Mouse (Mus musculus) skeletal muscle tissue, postnatal 0 days (tissue): ENCODE results near the gene Olfr1152. TPM values are rescaled to one million over a fixed set of nuclear protein-coding genes. Genes with fewer than 3 reads are reported as not detected.

ENCODE experiments used
- polyA plus RNA-seq: library from polyadenylated mRNA; unstranded; fragments of >200 nt; fragmentation: Nextera tagmentation; extraction: Ambion mirVana; gene quantifications from 2 replicates; pipeline ENCODE4 v1.2.1, GENCODE M21; 2015

Olfr1152 gene
- not detected in 2 replicates for polyA plus RNA-seq

DNA sequence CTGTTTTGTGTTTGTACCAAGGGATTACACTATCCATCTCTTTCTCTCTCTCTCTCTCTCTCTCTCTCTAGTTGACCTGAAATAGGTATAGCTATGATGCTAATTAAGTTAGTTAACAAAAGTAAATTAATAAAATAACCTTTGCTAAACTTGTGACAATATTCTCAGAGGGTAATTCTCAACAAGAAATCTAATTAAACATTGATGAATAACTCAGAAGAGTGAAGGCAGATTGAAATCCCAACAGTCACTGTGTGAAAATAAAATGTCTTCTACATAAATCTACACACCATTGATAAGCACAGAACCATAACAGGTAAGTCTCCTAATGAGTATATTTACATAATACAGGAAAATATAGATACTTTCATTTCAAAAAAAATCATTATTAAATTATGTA, at the start of gene Olfr1152:
Gene Olfr1152 (plus strand): TSS at position 301 of the 400 bp plus-strand sequence.

DNA sequence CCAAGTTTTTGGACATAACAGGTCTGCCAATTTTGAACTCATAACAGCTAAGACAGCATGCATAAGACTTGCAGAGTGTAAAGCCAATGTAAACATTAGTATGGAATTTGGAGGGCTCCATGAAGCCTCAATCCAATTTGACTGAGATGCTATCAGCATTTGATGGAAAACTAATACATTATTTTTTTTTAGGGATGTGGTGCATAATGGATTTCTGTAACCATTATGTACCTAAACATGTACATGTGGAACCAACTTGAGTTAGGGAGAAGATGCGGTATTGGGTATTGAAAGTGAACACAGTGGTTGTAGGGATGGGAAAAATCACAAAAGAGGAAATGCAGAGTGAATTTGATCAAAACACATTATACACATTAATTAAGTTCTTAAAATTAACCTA, 36.1 kb upstream of the Olfr1152 start, which contains the start of gene Olfr1148:
Gene Olfr1148 (plus strand): TSS at position 301 of the 400 bp plus-strand sequence.

GRCm38 (mm10) chr2:87843693-87844092, 22.6 kb upstream of the Olfr1152 start, which contains the start of gene Olfr1150-ps1:
Gene Olfr1150-ps1, plus strand, starts transcription at chr2:87843993.

DNA sequence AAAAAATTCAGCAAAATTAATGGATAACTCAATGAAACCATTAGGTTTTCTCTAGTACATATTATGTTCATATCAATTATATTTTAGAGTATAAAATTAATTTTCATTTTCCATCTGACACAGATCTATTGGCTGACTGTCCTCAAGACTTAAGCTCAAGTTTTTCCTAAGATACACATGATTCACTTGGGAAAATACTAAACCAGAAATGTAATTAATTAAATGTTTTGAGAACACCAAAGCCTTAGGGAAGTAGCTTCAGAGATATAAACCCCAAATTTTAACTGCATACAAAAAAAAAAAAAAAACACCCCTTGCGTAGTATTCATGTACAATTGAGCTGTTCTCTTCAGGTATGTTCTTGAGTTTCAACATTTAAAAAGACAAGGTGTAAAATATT, 10.7 kb upstream of the Olfr1152 start, which contains the start of gene Olfr1151:
Gene Olfr1151 (plus strand): TSS at position 301 of the 400 bp plus-strand sequence.

GRCm38 (mm10) chr2:87894662-87895061, 28.4 kb downstream of the Olfr1152 start, which contains the start of gene Olfr1153:
Gene Olfr1153, plus strand, starts transcription at chr2:87894962.

GRCm38 (mm10) chr2:87905066-87905465, 38.8 kb downstream of the Olfr1152 start, which contains the start of gene Olfr1154:
Gene Olfr1154, minus strand, starts transcription at chr2:87905166.

Other genes with a start within 250 kb of the Olfr1152 start
- not detected in 2 replicates for gene Olfr1131, start 239.4 kb upstream of the Olfr1152 start, polyA plus RNA-seq
- gene Olfr1132, start 229.0 kb upstream of the Olfr1152 start, polyA plus RNA-seq, result not detected in 2 replicates
- gene Olfr1133, start 219.1 kb upstream of the Olfr1152 start, polyA plus RNA-seq, result not detected in 2 replicates
- gene Olfr1134, start 208.0 kb upstream of the Olfr1152 start, polyA plus RNA-seq, result not detected in 2 replicates
- not detected in 2 replicates for gene Olfr1135, start 192.8 kb upstream of the Olfr1152 start, polyA plus RNA-seq
- not detected in 2 replicates for gene Olfr1136, start 172.5 kb upstream of the Olfr1152 start, polyA plus RNA-seq
- gene Olfr1137, start 153.3 kb upstream of the Olfr1152 start, polyA plus RNA-seq, result not detected in 2 replicates
- gene Olfr1138, start 126.5 kb upstream of the Olfr1152 start, polyA plus RNA-seq, result not detected in 2 replicates
- not detected in 2 replicates for gene Olfr1140, start 122.7 kb upstream of the Olfr1152 start, polyA plus RNA-seq
- not detected in 2 replicates for gene Olfr1141, start 112.5 kb upstream of the Olfr1152 start, polyA plus RNA-seq
- gene Olfr152, start 87.0 kb upstream of the Olfr1152 start, polyA plus RNA-seq, result not detected in 2 replicates
- not detected in 2 replicates for gene Olfr1143, start 65.9 kb upstream of the Olfr1152 start, polyA plus RNA-seq
- not detected in 2 replicates for gene Olfr1145, start 56.7 kb upstream of the Olfr1152 start, polyA plus RNA-seq
- not detected in 2 replicates for gene Olfr1148, start 36.0 kb upstream of the Olfr1152 start, polyA plus RNA-seq
- not detected in 2 replicates for gene Olfr1150-ps1, start 22.5 kb upstream of the Olfr1152 start, polyA plus RNA-seq
- not detected in 2 replicates for gene Olfr1151, start 10.6 kb upstream of the Olfr1152 start, polyA plus RNA-seq
- not detected in 2 replicates for gene Olfr1153, start 28.5 kb downstream of the Olfr1152 start, polyA plus RNA-seq
- gene Olfr1154, start 38.7 kb downstream of the Olfr1152 start, polyA plus RNA-seq, result not detected in 2 replicates
- gene Olfr1155, start 78.6 kb downstream of the Olfr1152 start, polyA plus RNA-seq, result not detected in 2 replicates
- not detected in 2 replicates for gene Olfr1156, start 86.6 kb downstream of the Olfr1152 start, polyA plus RNA-seq
- not detected in 2 replicates for gene Olfr1157, start 101.8 kb downstream of the Olfr1152 start, polyA plus RNA-seq
- gene Olfr74, start 108.2 kb downstream of the Olfr1152 start, polyA plus RNA-seq, result not detected in 2 replicates
- not detected in 2 replicates for gene Olfr1158, start 123.6 kb downstream of the Olfr1152 start, polyA plus RNA-seq
- not detected in 2 replicates for gene Olfr1160, start 141.8 kb downstream of the Olfr1152 start, polyA plus RNA-seq
- not detected in 2 replicates for gene Olfr1161, start 156.3 kb downstream of the Olfr1152 start, polyA plus RNA-seq
- not detected in 2 replicates for gene Olfr73, start 171.2 kb downstream of the Olfr1152 start, polyA plus RNA-seq
- not detected in 2 replicates for gene Olfr1162, start 184.6 kb downstream of the Olfr1152 start, polyA plus RNA-seq
- not detected in 2 replicates for gene Olfr1163, start 205.3 kb downstream of the Olfr1152 start, polyA plus RNA-seq
- gene Olfr1164, start 227.5 kb downstream of the Olfr1152 start, polyA plus RNA-seq, result not detected in 2 replicates